Mouse (Mus musculus) heart, adult 11 months (tissue): Measurements from ENCODE around the gene Ankrd12.

Experiments used
- DNase-seq: peaks from one replicate; pipeline ENCODE4 v3.0.0; 2022

The Ankrd12 gene

GRCm38 (mm10) chr17:66076934-66077333 is at the start of gene Ankrd12:
Gene Ankrd12, minus strand, starts transcription at chr17:66077089.
- peak; percentile 100 for DNase-seq

- DNase-seq: no peak
Observed at GRCm38 (mm10) chr17:66125211-66125610, 48.3 kb upstream of the Ankrd12 start.

DNA sequence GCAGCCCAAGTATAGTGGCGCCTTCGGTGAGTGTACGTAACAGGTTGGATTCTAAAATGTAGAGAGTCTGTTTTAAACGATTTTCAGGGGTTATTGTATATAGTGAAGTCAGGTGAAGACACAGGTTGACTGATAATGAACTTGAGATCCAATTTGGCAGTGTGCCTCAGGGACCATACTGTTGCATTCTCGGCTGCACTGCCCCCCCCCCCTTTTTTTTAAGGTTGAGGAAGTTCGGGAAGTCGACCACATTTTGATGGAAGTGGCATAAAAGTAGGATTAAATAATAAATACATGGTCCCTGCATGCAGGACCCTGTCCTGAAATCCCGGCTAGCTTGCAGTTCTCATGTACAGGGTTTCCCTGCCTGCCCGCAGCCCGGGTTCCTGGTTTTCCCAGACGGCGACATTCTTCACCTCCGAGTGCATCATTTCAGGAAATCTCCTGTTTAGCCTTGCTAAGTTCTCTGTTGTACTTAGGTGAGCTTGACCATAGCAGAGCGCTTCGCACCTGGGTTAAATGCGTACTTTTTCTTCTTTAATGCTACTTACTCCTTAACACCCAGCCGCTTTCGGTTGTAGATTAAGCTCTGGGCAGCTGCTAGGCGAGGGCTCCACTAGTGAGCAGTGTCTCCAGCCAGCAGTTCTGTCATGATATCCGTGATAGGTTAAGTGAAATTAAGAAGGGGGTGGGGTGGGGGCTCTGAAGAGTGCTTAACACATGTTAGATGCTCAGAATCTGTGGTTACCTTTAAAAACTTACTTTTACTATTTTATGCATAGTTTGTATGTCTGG is 47.1 kb upstream of the Ankrd12 start:
- peak; percentile 88 for DNase-seq

DNA sequence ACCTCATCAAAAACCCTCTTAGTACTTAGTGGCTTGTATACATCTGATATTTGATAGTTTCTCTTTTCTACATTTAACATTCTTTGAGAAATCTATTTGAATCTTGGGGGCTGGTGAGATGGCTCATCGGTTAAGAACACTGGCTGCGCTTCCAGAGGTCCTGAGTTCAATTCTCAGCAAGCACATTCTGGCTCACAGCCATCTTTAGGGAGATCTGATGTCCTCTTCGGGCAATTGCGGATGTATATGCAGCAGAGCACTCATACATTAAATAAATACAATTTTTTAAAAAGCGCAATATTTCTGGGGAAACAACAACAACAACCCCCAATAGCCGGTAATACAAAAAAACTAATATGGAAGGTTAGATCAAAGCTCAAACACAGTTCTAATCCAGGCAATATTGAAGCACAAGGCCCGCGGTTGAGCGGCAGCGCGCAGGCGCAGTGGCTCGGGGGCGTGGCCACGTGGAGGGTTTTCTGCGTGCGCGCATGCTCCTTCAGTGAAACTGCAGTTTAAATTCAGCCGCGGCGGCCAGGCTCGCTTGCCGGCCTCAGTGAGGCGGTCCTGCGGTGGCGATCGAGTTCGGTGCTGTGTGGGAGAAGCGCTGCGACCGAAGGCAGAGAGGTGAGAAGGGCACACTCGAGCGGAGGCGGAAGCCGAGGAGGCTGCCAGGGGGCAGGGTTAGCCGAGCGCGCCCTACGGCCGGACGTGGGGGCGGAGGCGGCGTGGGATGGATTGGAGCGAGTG is 46.4 kb upstream of the Ankrd12 start, which contains the start of gene Ddx11:
TSS of gene Ddx11 (plus strand) at position 455 of the 750 bp plus-strand sequence.
- DNase-seq: peak; percentile 99

GRCm38 (mm10) chr17:66120701-66121100 is 43.8 kb upstream of the Ankrd12 start:
- no peak for DNase-seq

GRCm38 (mm10) chr17:66118991-66119390 is 42.1 kb upstream of the Ankrd12 start:
- DNase-seq: peak; percentile 78

- no peak for DNase-seq
Observed at GRCm38 (mm10) chr17:66112166-66112565, 35.3 kb upstream of the Ankrd12 start.

- DNase-seq: peak; percentile 99
Observed at GRCm38 (mm10) chr17:66111402-66111959, 34.6 kb upstream of the Ankrd12 start, which contains the start of gene Washc1. Gene Washc1, plus strand, starts transcription at chr17:66111545.

DNA sequence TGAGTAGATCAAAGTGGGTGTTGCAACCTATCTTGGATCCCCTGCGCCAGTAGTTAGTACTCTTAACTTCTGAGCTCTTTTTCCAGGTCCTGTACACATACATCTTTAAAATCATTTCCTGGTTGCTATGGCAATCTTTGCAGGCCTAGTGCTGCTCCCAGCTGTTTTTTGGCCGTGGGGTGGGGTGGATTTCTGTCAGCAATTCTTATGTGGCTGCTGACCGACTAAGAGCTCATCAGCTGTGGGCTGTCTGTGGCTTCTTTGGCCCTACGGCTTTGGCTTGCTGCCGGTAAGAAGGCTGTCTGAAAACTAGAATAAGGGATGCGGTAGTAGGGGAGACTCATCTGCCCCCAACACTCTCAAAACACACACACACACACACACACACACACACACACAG is 33.9 kb upstream of the Ankrd12 start:
- DNase-seq: peak; percentile 94

DNA sequence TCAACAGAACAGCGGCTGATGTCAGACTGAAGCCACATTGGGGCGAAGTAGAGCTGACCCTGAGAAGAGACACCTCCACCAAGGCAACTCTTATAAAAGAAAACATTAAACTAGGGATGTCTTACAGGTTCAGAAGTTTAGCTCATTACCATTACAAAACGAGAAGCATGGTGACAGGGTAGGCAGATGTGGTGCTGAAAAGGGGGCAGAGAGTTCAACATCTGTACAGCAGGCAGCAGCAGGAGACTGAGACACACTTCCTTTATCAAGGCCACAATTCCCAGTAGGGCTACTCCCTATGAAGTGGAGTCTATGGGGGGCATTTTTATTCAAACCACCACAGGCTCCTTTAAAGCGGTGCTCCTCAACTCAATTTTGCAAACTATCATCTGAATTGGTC is 31.3 kb upstream of the Ankrd12 start:
- DNase-seq: no peak

GRCm38 (mm10) chr17:66107466-66107865 is 30.6 kb upstream of the Ankrd12 start:
- no peak for DNase-seq

GRCm38 (mm10) chr17:66106601-66107267 is 29.8 kb upstream of the Ankrd12 start:
- peak; percentile 93 for DNase-seq

GRCm38 (mm10) chr17:66104076-66104475 is 27.2 kb upstream of the Ankrd12 start:
- DNase-seq: no peak

- DNase-seq: peak; percentile 100
Observed at GRCm38 (mm10) chr17:66101380-66102330, 24.8 kb upstream of the Ankrd12 start, which contains the start of gene Ndufv2. Gene Ndufv2, minus strand, starts transcription at chr17:66101559.

GRCm38 (mm10) chr17:66100566-66101379 is 23.9 kb upstream of the Ankrd12 start:
- peak; percentile 86 for DNase-seq

DNA sequence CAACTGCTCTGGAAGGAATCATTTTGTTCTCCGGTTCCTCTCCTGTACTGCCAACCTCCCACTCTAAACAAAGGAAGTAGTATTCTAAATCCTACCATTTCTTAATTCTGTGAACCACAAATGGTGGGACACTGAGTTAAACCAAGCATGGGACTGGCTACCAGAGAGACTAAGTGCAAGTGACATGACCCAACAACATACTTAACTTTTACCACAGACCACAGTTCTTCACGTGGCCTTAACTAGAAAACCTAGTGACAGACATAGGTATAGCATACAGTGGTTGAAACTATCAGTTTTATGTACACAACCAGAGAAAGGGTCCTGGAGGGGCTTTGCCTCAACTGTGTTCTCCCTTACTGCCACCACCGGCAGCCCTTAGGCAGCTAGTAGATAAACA is 15.8 kb upstream of the Ankrd12 start:
- DNase-seq: peak; percentile 69

DNA sequence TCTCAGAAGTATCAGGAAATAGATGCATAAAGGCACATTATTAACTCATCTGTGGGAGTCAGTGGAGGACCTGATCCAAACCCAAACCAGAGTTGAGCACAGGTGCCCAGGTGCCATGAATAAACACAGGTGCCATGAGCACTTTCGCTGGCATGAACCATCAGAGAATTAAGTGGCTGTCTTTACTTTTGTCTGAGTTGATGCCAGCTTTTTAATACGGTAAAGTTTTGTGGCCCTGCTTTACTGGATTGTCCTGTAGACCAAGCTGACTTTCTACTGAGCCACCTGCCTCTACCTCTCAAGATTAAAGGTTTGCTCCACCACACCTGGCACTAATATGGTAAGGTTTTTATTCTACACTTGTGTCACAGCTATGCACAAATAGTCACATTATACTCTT is 15.2 kb upstream of the Ankrd12 start:
- peak; percentile 57 for DNase-seq

DNA sequence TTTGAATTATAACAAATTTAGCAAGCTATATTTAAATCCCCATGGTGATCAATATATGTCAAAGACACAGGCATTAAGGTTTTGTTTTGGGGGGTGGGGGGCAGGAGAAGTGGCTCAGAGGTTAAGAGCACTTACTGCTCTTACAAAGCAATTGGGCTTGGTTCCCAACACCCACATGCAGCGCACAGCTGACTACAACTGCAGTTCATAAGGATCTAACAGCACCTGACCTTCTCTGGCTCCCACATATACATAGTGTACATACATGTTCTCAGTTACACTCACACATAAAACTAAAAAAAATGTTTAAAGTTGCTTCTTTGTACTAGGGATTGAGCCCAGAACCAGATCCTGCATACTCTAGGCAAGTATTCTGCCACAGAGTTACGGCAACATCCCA is 14.5 kb upstream of the Ankrd12 start:
- peak; percentile 61 for DNase-seq

GRCm38 (mm10) chr17:66090251-66090650 is 13.4 kb upstream of the Ankrd12 start:
- DNase-seq: no peak

- DNase-seq: no peak
Observed at GRCm38 (mm10) chr17:66085038-66085437, 8.1 kb upstream of the Ankrd12 start.

GRCm38 (mm10) chr17:66084486-66084885 is 7.6 kb upstream of the Ankrd12 start:
- peak; percentile 72 for DNase-seq
